Comparison of ENCODE assay signal across 8 mouse cellular contexts in genomic region chr13:67452021-67452309, GRCm38 (mm10). TPM values are rescaled to one million over a fixed set of nuclear protein-coding genes. Genes with fewer than 3 reads are reported as not detected.
A peak's percentile ranks its signal among the peaks of the same experiment; 100 is the strongest.
DNase-seq lines count a peak whose midpoint lies in the region; ATAC-seq lines count a peak whose summit lies in the region.

No protein-coding gene starts in this region.

- no peak overlapping the region for H3K27ac ChIP-seq in lung, embryonic 16.5 days (ENCODE audit: low read length)
- H3K27ac ChIP-seq in midbrain, embryonic 16.5 days (ENCODE audit: low read length), result 0 out of 2 replicates have a peak overlapping the region, but pooled peaks have one; percentile 2

- peak overlapping the region; percentile 81 for H3K9ac ChIP-seq in lung, embryonic 16.5 days (ENCODE audit: low read length)
- H3K9ac ChIP-seq in midbrain, embryonic 16.5 days (ENCODE audit: low read depth, low read length), result peak overlapping the region; percentile 54

- peak overlapping the region; percentile 73 for H3K4me2 ChIP-seq in lung, embryonic 16.5 days (ENCODE audit: low read depth, low read length)
- peak overlapping the region; percentile 62 for H3K4me2 ChIP-seq in midbrain, embryonic 16.5 days (ENCODE audit: low read length)

- H3K36me3 ChIP-seq in lung, embryonic 16.5 days (ENCODE audit: control insufficient read depth, insufficient read depth, low read length), result peaks cover 5% of the 10 kb centered on the region; the same call in 1 of the 2 replicates
- H3K36me3 ChIP-seq in midbrain, embryonic 16.5 days (ENCODE audit: control insufficient read depth, insufficient read depth, low read length), result peaks cover 2% of the 10 kb centered on the region

- peak; percentile 9; the same call in 1 of the 2 replicates for ATAC-seq in lung, embryonic 16.5 days (ENCODE audit: low read depth)
- ATAC-seq in midbrain, embryonic 16.5 days, result peak; percentile 67

- WGBS in lung, embryonic 16.5 days, result 15% methylated on average over 3 of the region's 3 CpGs
- 0% methylated on average over 3 of the region's 3 CpGs for WGBS in midbrain, embryonic 16.5 days

- peak overlapping the region; percentile 68 for H3K4me3 ChIP-seq in lung, embryonic 16.5 days (ENCODE audit: low read length)
- H3K4me3 ChIP-seq in midbrain, embryonic 16.5 days (ENCODE audit: low read depth, low read length), result peak overlapping the region; percentile 51

- H3K9me3 ChIP-seq in lung, embryonic 16.5 days (ENCODE audit: control insufficient read depth, low read length), result no peaks in the 10 kb centered on the region
- H3K9me3 ChIP-seq in midbrain, embryonic 16.5 days (replicated peaks; ENCODE audit: control insufficient read depth, low read length, poor library complexity, severe bottlenecking), result no peaks in the 10 kb centered on the region

- H3K27me3 ChIP-seq in lung, embryonic 16.5 days (ENCODE audit: control insufficient read depth, insufficient read depth, low read depth, low read length), result no peaks in the 10 kb centered on the region
- no peaks in the 10 kb centered on the region for H3K27me3 ChIP-seq in midbrain, embryonic 16.5 days (ENCODE audit: control insufficient read depth, insufficient read depth, low read depth, low read length)

- H3K4me1 ChIP-seq in lung, embryonic 16.5 days (replicated peaks; ENCODE audit: control insufficient read depth, insufficient read depth, low read length), result 0 out of 2 replicates have a peak, but pooled peaks cover 5% of the 10 kb centered on the region
- peaks cover 9% of the 10 kb centered on the region for H3K4me1 ChIP-seq in midbrain, embryonic 16.5 days (ENCODE audit: control insufficient read depth, insufficient read depth, low read length)

- peak; percentile 12 for DNase-seq in cerebellum, adult 11 months
- DNase-seq in cerebellum, adult 9-11 months, result no peak
- DNase-seq in lung, postnatal 36 days, result no peak
- DNase-seq in kidney, postnatal 10 days, result peak; percentile 19
- DNase-seq in ovary, postnatal 14 days (ENCODE audit: low spot score), result no peak
- no peak for DNase-seq in urinary bladder, adult 18-20 months (ENCODE audit: low spot score in 2 of 2)

RNA-seq across cellular contexts. Expression of gene Zfp874a, which starts 0.5 kb away (rescaled TPM):
- polyA plus RNA-seq in lung, embryonic 16.5 days (2015; fragmentation: Nextera tagmentation; extraction: Ambion mirVana), result 10.8 and 12.0 TPM in 2 replicates
- 6.5 TPM in 2 replicates for polyA plus RNA-seq in midbrain, embryonic 16.5 days (2015; fragmentation: Nextera tagmentation; extraction: Ambion mirVana)

RNA-seq across cellular contexts. Expression of gene Zfp459, which starts 30.7 kb away (rescaled TPM):
- polyA plus RNA-seq in lung, embryonic 16.5 days (2015; fragmentation: Nextera tagmentation; extraction: Ambion mirVana), result 1.2 and 1.3 TPM in 2 replicates
- 0.77 and 1.7 TPM in 2 replicates for polyA plus RNA-seq in midbrain, embryonic 16.5 days (2015; fragmentation: Nextera tagmentation; extraction: Ambion mirVana)

RNA-seq across cellular contexts. Expression of gene Zfp874b, which starts 32.1 kb away (rescaled TPM):
- polyA plus RNA-seq in lung, embryonic 16.5 days (2015; fragmentation: Nextera tagmentation; extraction: Ambion mirVana), result 3.5 and 3.6 TPM in 2 replicates
- polyA plus RNA-seq in midbrain, embryonic 16.5 days (2015; fragmentation: Nextera tagmentation; extraction: Ambion mirVana), result 3.0 and 3.1 TPM in 2 replicates

RNA-seq across cellular contexts. Expression of gene Zfp58, which starts 48.4 kb away (rescaled TPM):
- polyA plus RNA-seq in lung, embryonic 16.5 days (2015; fragmentation: Nextera tagmentation; extraction: Ambion mirVana), result 13.3 and 14.9 TPM in 2 replicates
- polyA plus RNA-seq in midbrain, embryonic 16.5 days (2015; fragmentation: Nextera tagmentation; extraction: Ambion mirVana), result 11.4 and 12.9 TPM in 2 replicates

RNA-seq across cellular contexts. Expression of gene Zfp429, which starts 52.3 kb away (rescaled TPM):
- 8.5 and 8.7 TPM in 2 replicates for polyA plus RNA-seq in lung, embryonic 16.5 days (2015; fragmentation: Nextera tagmentation; extraction: Ambion mirVana)
- polyA plus RNA-seq in midbrain, embryonic 16.5 days (2015; fragmentation: Nextera tagmentation; extraction: Ambion mirVana), result 3.8 and 4.0 TPM in 2 replicates

Comparison
In these comparisons a context has a peak if more than half of its experiments do, and no peak if none do; other contexts are left out.
1. DNase-seq: peak in cerebellum, adult 11 months (single experiment) and kidney, postnatal 10 days (single experiment); none in cerebellum, adult 9-11 months (single experiment), lung, postnatal 36 days (single experiment), ovary, postnatal 14 days (single experiment) and urinary bladder, adult 18-20 months (0 of 2).